Mouse (Mus musculus) left cerebral cortex, adult 11 months (tissue): ENCODE data around the gene Pou4f2.

Experiments
- DNase-seq: peaks from one replicate; pipeline ENCODE4 v3.0.0; 2022; ENCODE audit warnings: low spot score

The Pou4f2 gene

DNA sequence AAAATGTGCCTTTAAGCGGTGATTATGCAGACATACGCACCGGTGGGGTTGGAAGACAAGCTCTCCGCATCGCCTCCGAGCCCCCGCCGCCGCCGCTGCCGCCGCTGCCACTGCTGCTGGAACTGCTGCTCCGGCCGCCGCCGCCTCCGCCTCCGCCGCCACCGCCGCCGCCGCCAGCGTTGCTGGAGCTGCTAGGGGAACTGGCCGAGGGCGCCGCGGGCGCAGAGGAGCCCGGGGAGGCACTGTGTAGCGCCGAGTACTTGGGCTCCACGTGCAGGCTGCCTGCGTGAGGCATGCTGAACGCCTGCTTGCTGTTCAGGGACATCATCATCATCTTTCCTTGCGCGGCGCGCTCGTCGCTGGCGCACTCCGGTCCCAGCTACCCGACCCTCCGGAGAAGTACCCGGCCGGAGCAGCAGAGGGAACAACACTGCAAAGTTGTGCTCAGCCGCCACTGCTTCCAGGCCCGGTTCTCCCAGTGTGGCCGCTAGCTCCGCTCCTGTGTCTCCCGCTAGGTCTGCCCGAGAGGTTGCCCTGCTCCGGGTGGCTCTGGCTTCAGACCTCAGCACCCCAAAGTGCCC lies at the start of gene Pou4f2:
Gene Pou4f2 (minus strand): TSS at position 575 of the 581 bp plus-strand sequence.
- DNase-seq: peak; percentile 6

DNA sequence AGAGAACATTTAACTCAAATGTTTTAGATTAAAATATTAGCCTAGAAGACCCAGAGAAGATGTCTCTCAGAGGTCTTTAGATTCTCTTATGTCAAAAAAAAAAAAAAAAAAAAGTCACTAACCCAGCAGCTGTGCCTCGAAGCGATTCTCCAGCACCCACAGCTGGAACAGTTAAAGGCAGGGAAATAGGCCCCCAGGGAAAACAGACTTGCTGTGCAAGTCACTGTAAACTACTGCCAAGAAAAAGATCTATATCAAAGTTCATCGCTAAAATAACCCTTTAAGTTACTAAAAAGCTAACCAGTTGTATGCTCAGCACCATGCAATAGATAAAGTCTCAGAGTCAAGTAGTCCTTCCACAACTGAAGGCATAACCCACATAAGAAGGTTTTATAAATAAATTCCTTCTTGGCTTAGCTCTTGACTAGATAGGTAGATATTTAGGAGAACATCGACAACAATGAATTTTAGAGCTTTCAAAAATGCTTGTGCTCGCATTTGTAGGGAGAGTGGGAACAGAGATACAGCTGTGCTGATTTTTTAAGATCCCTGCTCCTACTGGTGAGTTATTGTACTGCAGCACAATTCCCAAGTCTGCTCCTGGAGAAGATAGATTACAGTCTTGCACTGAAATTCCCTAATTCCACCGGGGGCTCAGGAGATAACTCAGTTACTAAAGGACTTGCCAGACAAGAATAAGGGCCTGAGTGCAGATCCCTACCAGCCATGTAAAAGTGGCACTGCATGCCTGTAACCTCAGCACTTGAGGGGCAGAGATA lies 40.8 kb upstream of the Pou4f2 start:
- no peak for DNase-seq

DNA sequence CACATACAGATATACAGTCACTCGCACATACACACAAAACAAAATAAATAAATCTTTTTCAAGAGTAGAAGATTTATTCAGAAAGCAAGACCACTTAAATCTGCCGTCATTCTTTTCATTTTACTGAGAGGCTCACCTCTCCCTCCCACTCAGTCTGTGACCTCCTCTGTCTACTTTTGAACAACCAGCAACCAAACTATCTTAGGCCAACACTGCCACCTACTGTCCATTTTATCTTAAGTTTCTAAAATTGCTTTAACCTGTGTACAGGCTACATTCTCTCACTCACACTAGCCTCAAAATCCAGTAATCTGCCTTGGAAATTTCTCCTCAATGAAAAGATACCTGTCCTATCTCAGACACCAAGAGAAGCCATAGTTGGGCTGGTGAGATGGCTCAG lies 31.4 kb upstream of the Pou4f2 start:
- no peak for DNase-seq

DNA sequence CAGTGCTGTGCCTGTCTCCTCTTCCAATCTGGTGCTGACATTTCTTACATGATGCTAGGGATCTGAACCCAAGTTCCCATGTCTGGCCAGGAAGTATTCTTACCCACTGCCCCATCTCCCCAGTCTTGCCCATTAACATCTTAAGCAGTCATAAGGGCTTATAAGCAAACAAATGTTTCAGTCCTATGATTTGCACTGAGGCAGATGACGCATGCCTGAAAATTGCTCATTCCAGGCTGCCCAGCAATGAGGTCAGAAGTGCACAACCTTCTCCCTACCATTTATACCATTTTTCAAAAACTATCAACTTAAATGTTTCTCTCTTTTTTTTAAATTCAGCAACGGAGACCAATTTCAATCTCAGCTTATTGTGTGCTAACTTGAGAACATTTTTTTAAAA lies 27.5 kb upstream of the Pou4f2 start:
- DNase-seq: no peak

DNA sequence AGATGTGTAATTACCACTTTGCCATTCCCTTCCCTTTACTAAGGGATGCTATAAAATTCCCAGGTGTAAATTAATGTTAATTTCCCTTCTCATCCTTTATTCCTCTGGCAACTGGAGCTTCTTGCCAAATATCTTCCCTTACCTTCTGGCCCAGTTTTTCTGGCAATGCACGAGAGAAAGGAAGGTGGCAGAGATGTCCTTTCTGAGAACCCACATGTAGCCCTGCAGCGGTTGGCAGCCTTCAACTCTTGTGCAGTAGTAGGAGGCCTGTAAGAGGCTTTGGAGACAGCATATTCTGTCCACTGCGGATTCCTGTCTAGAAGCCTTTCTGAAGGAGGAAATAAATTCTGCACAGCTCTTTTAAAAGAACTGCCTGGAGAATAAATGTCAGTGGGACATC lies 20.0 kb upstream of the Pou4f2 start:
- no peak for DNase-seq

DNA sequence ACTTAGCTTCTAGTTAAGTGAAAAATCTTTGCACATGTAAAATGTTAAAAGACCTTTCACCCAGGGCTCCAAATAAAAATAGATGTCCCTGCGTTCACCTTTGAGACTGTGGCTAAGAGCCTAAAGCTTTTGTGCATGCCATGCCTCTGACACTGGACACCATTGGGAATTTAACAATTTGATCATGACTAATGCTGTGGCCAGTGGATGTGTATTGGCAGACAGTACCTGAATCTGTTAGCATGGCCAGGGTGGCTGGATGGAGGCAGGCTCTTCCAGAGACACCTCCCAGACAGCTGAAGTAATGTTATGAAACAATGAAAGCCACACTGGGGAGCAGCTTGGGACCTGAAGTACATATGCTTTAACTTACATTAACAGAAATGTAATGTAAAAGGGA lies 6.3 kb upstream of the Pou4f2 start:
- no peak for DNase-seq

DNA sequence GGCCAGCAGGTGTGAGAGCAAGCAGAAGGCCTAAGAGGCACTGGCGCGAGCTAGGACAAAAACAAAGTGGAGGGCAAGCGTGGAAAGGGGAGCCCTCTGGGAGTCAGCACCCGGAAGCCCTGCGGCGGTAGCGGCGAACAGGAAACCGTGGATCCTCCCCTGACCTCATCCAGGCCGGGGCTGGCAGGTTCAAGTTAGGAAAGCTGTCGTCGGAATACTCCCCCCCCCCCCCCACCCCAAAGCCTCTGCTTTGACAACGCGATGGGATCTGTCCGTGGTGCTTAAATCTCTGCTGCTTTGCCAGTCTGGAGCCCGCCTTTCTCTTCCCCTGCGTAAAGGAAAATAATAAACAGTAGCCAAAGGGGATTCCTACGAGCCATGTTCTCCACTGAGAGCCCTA lies 1.7 kb upstream of the Pou4f2 start:
- DNase-seq: no peak

DNA sequence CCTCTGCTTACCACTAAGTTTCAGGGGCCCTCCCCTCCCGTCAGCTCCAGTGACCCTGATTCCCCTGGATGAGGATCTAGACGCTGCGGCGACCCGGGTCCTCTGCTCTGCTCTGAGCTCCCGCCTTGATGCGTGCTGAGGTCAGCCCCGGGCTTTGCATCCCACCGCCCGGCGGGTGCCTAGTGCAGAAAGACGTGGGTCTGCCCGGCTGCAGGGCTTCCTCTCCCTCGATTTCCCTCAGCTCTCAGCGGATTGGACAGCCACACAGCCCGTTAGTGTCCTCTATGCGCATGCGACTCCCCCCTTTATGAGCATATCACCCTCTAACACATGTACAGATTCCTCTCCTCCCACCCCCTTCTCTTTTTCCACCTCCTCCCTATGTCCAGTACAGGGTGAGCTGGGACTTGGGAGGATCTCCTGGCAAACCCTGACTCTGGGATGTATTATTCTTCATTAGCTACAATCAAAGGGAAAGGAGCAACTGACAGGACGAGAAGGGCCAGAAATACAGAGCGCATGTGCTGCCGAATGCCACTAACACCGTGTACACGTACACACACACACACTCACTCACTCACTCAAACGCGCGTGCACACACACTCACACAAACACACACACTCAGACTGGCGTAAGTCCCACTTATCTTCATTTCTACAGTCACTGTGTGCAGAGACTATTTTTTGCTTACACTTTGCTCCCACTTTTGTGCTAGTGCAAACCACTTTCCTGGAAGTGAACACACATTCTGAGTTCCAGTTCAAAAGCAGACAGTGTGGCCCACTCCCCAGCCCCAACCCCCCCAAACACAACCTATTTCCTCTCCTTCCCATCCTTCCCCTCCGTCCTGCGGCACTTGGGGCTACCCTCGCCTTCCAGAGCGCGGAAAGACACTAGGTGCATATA lies 948 bp upstream of the Pou4f2 start:
- DNase-seq: no peak

DNA sequence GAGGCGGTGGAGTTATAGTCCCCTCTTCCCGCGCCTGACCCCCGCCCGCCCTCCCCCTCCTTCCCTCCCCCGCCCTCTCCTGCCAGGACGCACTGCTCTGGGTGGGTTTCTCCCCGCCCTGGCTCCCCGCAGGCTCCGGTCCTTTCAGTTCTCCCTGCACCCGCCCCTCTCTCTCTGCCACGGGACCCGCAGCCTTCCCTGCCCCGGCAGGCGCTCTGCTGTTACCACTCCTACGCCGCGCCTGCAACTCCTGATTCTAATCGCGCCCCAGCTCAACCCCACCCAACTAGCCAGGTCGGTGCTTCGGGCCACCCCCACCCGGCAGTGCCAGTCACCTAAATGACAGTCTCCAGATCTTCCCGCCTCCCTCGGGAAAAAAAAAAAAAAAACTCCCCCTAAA lies 216 bp upstream of the Pou4f2 start:
- DNase-seq: no peak

DNA sequence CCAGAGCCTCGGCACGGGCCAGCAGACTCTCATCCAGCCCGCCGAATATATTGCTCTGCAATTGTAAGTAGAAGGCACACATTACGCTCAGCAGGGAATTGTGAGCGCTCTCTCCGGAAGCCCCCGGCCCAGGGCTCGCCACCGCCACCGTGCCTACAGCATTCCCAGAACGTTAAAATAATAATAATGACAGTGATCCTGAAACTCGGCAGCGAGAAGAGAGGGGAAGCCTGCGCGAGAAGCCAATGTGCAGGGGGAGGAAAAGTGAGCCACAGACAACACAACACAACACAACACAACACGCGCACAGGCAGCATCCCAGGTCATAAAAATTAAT lies 853 bp downstream of the Pou4f2 start:
- no peak for DNase-seq

DNA sequence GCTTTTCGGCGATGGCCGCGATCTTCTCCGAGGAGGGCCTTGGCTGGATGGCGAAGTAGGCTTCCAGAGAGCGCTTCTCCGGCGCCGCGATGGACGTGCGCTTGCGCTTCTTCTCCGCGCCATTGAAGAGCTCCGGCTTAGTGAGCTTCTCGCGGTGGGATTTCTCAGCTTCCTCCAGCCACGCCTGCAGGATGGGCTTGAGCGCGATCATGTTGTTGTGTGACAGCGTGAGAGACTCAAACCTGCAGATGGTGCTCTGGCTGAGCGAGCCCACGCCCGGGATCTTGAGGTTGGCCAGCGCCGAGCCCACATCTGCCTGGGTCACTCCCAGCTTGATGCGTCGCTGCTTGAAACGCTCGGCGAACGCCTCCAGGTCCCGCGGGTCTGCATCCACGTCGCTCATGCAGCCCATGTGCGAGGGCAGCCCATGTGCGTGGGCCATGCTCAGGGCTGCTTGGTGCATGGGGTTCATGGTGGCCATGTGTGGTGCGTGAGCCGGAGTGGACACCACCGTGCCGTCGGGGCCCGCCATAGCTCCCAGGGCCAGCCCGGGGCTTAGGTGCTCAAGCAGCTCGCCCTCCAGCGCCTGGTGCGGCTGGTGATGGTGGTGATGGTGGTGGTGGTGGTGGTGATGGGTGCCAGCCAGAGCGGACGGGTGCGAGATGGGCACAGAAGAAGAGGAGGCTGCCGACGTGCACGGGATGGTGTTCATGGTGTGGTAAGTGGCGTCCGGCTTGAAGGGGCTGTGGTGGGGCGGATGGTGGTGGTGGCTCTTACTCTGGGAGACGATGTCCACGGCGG lies 1.4 kb downstream of the Pou4f2 start:
- no peak for DNase-seq

DNA sequence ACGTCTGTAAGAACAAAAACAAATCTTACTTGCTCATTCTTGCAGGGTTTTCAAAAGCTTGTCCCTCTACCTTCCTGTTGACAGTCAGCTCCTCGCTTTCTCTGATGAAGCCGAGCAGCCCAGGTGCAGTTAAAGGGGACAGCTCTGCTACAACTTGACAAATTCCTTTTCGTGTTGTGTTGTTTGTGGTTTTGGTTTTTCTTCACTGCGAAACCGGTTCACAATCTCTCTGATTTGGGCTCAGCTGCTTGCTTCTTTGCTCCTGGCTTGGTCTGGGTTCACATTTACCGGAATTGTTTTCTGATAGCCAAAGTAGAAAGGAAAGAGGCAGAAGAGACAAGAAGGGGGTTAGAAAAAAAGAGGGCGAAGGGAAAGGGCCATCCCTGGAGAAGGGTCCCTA lies 2.1 kb downstream of the Pou4f2 start:
- DNase-seq: no peak

DNA sequence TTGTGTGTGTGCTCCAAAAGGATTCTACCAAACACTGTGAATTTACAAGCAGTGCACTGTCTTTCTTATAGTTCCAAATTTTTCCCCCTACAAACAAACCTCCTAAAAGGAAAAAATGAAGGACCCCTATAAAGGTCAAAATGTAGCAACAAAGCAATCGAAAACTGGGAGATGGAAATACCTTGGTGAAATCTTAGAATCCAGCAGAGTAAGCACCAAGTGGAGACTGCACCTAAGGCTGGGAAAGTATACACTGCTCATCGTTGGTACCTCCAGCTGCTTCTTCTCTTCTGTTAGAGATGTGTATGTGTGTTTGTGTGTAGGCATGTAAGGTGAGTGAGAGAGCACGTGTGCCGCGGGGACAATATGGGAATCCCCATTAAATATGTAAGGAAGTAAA lies 3.1 kb downstream of the Pou4f2 start:
- no peak for DNase-seq

DNA sequence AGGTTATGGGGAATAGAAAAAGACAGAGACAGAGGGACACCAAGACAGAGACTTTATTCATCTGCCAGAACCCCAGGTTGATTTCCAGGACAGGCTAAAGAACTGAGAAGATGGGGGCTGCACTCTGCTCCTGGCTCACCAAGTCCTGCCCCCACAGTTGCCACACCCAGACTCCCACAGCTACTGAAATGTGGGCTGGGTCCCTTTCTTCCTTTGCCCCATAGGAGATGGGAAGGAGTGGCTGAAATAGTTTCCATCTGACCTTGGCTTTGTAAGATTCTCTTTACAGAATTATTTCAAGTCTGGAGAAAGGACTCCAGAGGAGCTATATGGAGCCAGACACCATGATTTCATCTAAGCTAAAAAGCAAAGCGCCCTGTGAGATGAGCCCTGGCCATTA lies 4.0 kb downstream of the Pou4f2 start:
- no peak for DNase-seq

DNA sequence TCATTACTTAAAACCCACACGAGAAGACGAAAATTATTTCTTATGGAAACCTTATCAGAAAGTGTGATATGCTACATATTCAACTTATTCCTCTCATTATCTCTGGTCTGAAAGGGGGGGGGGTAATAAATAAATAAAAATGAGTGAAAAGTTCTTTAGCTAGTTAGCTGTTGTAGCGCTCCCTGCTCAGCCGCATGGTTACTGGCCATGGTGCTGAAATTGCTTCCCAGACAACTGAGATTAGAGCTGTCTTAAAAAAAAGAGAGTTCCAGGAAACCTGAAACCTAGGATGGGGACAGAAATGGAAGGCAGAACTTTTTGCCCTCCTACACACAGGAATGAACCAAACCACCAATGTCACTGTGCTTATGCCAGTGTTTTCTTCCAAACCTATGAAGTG lies 5.1 kb downstream of the Pou4f2 start:
- DNase-seq: no peak

DNA sequence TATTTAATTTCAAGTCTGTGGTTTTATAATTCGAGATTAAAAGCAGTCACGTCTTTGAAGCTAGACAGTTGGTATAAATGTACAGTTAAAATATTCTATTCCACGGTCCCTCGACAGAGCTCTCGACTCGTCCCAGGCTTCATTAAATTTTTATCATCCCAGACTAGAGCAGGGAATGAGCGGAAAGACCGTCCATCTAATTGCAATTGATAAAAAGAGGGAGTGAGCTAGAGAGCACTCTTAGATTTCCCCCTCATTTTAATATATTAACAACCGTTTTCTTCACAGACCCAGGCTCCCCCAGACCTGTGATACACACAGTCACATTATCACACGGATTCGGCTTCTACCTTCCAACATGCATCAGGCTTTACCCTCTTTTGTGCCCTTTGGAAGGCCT lies 8.3 kb downstream of the Pou4f2 start:
- no peak for DNase-seq

DNA sequence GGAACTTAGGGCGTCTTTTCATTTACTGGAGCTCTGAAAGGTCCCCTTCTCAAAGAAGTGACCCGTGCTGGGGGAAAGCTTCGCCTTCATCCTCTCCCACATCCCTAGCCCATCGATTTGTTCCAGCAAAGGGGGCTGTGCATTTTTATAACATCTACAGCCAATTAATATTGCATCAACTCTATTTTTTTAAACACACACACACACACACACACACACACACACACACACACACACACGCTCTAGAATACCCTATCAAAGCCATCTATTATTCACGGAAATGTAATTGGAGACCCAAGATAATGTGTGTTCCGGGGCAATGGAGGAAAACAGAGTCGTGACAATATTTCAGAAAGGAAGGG lies 8.7 kb downstream of the Pou4f2 start:
- no peak for DNase-seq

DNA sequence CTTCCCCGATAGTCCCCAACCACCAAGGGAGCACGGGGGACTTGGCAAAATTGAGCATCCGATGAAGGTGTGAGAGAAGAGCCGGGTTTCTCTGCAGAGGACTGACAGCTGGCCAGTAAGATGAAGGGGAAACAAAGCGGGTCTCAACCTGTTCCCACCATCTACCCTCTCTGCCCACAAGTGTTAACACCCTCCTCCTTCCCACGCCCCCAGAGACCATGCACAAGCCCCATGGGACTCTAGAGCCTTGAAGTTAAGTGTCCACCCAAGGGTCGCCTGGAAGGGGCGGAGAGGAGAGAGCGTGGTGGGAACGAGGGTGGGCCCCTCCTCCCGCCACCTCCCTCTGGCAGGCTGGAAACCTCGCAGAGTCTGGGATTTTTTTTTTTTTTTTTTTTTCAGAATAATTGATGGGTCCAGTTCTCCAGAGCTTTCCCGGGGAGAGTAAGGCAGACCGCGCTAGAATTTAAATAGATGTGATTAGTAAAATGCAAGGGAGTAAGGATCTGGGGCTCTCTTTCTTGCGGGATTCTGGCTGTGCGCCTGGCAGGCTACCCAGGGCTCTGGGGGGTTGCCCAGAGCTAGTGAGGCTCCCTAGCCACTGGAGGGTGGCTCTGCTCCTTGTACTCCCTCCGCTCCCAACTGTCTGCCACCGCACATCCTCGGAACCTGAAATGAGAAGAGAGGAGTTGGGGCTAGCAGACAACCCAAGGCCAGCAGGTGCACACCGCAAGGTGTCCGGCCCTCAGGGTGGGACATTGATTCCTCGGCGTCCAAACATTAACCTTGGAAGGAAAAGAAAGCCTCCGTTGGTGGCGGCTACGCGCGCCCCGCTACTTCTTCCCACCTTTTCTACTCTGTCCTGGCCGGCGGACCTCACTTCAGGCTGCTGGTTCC lies 9.3 kb downstream of the Pou4f2 start:
- DNase-seq: no peak

DNA sequence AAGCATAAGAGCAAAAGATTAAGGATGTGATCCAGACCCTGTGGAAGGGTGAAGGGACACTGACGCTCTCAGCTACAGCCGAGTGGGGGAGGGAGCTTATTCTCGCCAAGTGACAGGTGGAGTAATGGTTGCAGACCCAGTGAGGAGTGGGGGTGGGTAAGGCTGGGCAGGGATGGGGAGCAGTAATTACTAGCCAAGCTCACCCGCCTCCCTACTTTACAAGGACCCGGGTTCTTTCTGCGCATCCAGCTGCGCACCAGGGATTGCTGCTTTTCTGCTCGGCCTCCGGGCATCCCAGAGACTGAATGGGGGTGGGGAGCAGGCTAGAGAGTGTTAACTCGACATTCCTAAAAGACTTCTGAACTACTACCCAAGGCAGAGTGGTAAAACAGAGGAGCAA lies 10.0 kb downstream of the Pou4f2 start:
- DNase-seq: no peak

DNA sequence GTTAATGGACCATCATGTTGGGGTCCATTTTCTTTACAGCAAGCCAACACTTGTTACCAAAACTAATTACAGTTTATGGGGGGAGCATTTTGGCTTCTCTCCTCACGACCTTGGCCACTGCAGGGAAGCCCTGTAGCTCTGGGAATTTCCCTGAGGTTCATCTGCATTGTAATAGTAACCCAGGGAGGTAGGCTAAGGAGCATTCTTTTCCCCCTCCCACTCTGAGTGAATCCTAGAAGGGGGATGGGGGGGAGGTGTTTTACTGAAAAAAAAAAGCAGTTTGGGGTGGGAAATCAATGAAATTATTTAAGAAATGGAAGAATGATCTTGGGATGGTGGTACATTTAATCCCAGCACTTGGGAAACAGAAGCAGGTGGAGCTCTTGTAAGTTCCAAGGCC lies 12.5 kb downstream of the Pou4f2 start:
- DNase-seq: no peak

DNA sequence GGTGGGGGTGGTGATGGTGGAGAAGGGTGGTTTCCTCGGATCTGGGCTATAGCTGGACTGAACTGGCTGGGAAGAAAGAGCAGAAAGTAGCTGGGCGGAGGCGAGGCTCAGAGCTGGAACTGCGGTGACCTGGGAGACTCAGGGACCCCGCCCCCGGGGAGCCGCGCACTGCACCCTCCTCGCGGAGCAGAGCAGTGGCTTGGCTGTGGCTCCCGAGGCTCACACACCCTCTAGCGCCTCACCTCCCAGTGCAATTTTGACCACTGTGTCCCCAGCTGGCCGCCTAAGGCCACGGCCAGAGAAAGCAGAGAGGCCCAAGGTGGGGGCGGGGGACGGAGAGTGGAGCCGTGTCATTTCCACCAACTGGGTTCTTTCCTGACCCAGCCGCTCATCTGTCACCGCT lies 16.3 kb downstream of the Pou4f2 start:
- no peak for DNase-seq
